Mouse (Mus musculus): ENCODE results near the gene Ttc22. TPM values are rescaled to one million over a fixed set of nuclear protein-coding genes. Genes with fewer than 3 reads are reported as not detected.
A peak's percentile ranks its signal among the peaks of the same experiment; 100 is the strongest.

The Ttc22 gene
- polyA plus RNA-seq, 1 experiment from 2014 or later = 0.61 TPM

GRCm38 (mm10) chr4:106618898-106619297, 3.3 kb upstream of the Ttc22 start:
- no peak overlapping the region for H3K9ac ChIP-seq
- no peak overlapping the region for H3K27ac ChIP-seq
- peaks cover 10% of the 10 kb centered on the region for H3K4me1 ChIP-seq
- H3K36me3 ChIP-seq = no peaks in the 10 kb centered on the region
- H3K4me2 ChIP-seq (replicated peaks) = no peak overlapping the region
- 83% methylated on average over 4 of the region's 4 CpGs for WGBS
- no peak overlapping the region for H3K4me3 ChIP-seq
- no peaks in the 10 kb centered on the region for H3K9me3 ChIP-seq
- ATAC-seq (ENCODE audit: insufficient number of reproducible peaks, insufficient read depth, low FRiP score, low TSS enrichment) = no peak
- H3K27me3 ChIP-seq = peaks cover 38% of the 10 kb centered on the region

GRCm38 (mm10) chr4:106621428-106621827, 804 bp upstream of the Ttc22 start:
- no peak for ATAC-seq (ENCODE audit: insufficient number of reproducible peaks, insufficient read depth, low FRiP score, low TSS enrichment)
- Histone ChIP-seq H3K9ac (no peak overlapping the region), H3K9me3 (no peaks in the 10 kb centered on the region), H3K27ac (no peak overlapping the region), H3K4me1 (peaks cover 10% of the 10 kb centered on the region), H3K27me3 (peaks cover 63% of the 10 kb centered on the region), H3K4me3 (no peak overlapping the region), H3K36me3 (no peaks in the 10 kb centered on the region), H3K4me2 (replicated peaks) (no peak overlapping the region)
- 73% methylated on average over 3 of the region's 3 CpGs for WGBS

DNA sequence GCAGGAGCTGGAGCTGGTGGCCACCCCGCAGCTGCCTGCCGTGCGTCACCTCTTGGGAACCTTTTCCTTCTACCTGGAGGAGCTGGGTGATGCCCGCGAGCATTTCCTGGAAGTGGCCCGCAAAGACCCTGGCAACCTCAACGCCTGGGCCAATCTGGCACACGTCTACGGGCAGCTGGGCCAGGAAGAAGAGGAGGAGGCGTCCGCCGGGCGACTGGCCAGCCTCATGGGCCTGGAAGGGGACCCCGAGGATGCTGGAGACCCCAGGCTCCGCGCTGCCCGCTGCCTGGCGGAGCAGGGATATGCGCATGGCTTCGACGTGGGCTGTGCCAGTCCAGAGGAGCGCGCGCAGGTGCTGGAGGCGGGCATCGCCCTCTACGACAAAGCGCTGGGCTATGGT, 480 bp downstream of the Ttc22 start:
- ATAC-seq (ENCODE audit: insufficient number of reproducible peaks, insufficient read depth, low FRiP score, low TSS enrichment) = no peak
- WGBS = 30% methylated on average over 28 of the region's 28 CpGs
- Histone ChIP-seq H3K36me3 (no peaks in the 10 kb centered on the region), H3K27me3 (peaks cover 69% of the 10 kb centered on the region), H3K9me3 (no peaks in the 10 kb centered on the region), H3K9ac (no peak overlapping the region), H3K27ac (no peak overlapping the region), H3K4me3 (no peak overlapping the region), H3K4me2 (replicated peaks) (no peak overlapping the region), H3K4me1 (no peaks in the 10 kb centered on the region)

GRCm38 (mm10) chr4:106624271-106624670, 2.0 kb downstream of the Ttc22 start:
- Histone ChIP-seq H3K9ac (no peak overlapping the region), H3K9me3 (no peaks in the 10 kb centered on the region), H3K4me1 (no peaks in the 10 kb centered on the region), H3K4me3 (no peak overlapping the region), H3K27me3 (peaks cover 69% of the 10 kb centered on the region), H3K27ac (no peak overlapping the region), H3K4me2 (replicated peaks) (no peak overlapping the region), H3K36me3 (no peaks in the 10 kb centered on the region)
- no peak for ATAC-seq (ENCODE audit: insufficient number of reproducible peaks, insufficient read depth, low FRiP score, low TSS enrichment)
- 86% methylated on average over 10 of the region's 10 CpGs for WGBS

DNA sequence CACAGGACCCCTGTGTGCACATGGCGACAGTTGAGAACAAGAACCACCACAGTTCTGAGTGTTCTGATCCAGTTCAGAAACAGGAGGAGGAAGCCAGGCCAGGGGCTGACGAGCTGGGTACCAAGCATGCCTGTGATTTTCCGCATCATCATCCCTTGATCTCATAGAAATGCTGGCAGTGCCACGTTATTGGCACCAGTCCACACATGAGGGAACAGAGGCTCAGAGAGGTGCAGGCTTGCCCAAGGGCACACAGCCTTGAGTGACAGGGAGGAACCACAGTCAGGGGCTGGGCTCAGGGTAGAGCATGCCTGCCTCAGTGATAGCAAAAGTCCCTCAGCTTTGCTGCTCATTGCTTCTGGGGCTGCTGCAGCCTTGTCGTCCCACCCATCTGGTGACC, 5.6 kb downstream of the Ttc22 start:
- ATAC-seq (ENCODE audit: insufficient number of reproducible peaks, insufficient read depth, low FRiP score, low TSS enrichment) = no peak
- H3K36me3 ChIP-seq = no peaks in the 10 kb centered on the region
- H3K9ac ChIP-seq = no peak overlapping the region
- no peak overlapping the region for H3K4me3 ChIP-seq
- 70% methylated on average over 5 of the region's 5 CpGs for WGBS
- H3K9me3 ChIP-seq = no peaks in the 10 kb centered on the region
- H3K4me1 ChIP-seq = peaks cover 8% of the 10 kb centered on the region
- no peak overlapping the region for H3K27ac ChIP-seq
- H3K4me2 ChIP-seq (replicated peaks) = no peak overlapping the region
- peaks cover 47% of the 10 kb centered on the region for H3K27me3 ChIP-seq

DNA sequence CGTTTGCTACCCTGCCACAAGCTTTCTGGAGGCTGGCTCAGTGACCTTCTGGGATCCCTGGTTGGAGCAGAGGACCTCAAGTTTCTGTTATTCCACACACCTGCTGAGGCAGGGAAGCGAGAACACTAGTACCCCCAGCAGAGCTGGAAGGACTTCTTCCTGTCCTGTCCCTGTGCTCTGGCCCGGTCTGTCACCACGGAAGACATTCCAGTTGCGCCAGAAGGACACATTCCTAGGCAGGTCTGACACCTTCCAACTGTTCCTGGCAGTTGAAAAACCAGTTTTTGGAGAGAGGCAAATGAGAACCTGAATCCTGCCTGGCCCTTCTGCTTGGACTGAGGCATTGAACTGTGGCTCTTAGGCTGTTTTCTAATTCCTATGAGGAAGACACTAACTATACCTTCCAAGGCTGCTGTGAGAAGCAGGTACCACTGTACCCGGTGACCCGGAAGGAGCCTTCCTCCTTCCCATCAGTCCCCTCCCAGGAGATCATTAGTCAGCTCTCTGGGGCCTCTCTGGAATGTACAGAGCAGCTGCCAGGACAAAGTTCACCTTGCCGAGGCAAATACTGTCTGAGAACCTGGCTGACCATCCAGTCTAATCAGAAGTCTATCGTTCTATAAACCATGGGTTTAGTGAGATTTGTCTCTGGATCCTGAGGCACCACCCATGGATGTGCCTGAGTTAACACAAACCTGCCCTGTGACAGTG, 6.6 kb downstream of the Ttc22 start:
- WGBS = 50% methylated on average over 9 of the region's 9 CpGs
- H3K4me2 ChIP-seq (replicated peaks) = no peak overlapping the region
- H3K27ac ChIP-seq = no peak overlapping the region
- H3K27me3 ChIP-seq = peaks cover 37% of the 10 kb centered on the region
- no peak for ATAC-seq (ENCODE audit: insufficient number of reproducible peaks, insufficient read depth, low FRiP score, low TSS enrichment)
- peaks cover 8% of the 10 kb centered on the region for H3K4me1 ChIP-seq
- H3K4me3 ChIP-seq = no peak overlapping the region
- H3K9me3 ChIP-seq = no peaks in the 10 kb centered on the region
- no peak overlapping the region for H3K9ac ChIP-seq
- no peaks in the 10 kb centered on the region for H3K36me3 ChIP-seq

DNA sequence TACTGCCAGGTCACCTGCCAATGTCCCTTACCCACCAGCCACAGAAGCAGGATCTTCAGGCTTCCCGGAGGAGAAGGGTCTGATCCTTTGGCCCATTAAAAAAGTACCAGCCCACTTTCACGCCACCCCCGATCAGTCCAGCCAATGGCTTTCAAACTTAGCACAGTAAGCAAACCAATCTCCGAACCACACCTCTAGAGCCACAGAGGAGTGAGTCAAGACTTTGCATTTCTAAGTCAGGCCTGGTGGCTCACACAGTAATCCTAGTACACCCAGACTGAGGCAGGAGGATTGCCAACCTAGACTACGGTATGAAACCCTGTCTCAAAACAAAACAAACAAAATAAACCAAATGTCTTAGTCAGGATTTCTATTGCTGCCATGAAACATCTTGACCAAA, 7.1 kb downstream of the Ttc22 start:
- ATAC-seq (ENCODE audit: insufficient number of reproducible peaks, insufficient read depth, low FRiP score, low TSS enrichment) = no peak
- H3K9me3 ChIP-seq = no peaks in the 10 kb centered on the region
- H3K4me2 ChIP-seq (replicated peaks) = no peak overlapping the region
- H3K27ac ChIP-seq = no peak overlapping the region
- H3K4me3 ChIP-seq = no peak overlapping the region
- H3K36me3 ChIP-seq = no peaks in the 10 kb centered on the region
- 76% methylated on average over 5 of the region's 5 CpGs for WGBS
- peaks cover 8% of the 10 kb centered on the region for H3K4me1 ChIP-seq
- H3K27me3 ChIP-seq = peaks cover 31% of the 10 kb centered on the region
- no peak overlapping the region for H3K9ac ChIP-seq

DNA sequence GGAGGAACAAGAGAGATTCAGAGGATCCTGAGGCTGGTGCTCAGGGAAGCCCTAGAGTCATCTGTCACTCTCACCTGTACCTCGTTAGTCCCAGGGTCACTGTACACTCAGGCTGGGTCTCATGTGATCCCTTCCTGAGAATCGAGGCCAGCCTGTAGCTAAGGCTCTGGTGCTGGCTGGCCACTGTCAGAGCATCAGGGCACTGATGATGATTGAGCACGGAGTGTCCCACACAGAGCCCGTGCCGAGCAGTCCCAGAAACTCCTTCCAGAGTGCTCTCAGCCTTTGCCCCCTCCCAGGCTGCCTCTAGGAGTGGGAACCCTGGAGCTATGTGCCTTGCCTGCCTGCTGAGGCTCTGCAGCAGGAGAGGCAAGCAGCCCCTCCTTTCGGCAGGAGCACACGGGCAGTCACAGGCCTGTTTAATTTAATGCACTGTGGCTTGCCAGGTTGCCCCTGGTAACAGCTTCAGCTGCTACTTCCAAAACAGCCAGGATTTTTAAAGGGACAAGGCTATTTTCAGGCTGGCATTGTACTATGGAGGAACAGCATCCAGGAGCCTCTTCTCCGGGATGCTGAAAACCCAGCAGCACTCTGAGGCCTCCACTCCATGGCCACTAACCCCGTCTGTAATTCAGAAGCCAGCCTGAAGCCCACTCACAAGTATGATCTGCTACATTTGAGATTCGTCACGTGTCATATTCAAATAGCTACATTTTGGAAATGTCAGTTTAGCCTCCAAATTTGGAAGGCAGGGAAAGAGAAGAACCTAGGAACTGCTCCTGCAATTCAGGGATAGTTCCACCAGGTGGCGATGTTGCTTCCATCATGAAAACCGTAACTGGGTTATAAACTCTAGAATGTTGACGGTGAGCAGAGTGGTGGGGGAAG, 8.3 kb downstream of the Ttc22 start:
- no peaks in the 10 kb centered on the region for H3K9me3 ChIP-seq
- H3K9ac ChIP-seq = no peak overlapping the region
- H3K27me3 ChIP-seq = peaks cover 19% of the 10 kb centered on the region
- peaks cover 8% of the 10 kb centered on the region for H3K4me1 ChIP-seq
- ATAC-seq (ENCODE audit: insufficient number of reproducible peaks, insufficient read depth, low FRiP score, low TSS enrichment) = peak; percentile 49
- no peak overlapping the region for H3K4me2 ChIP-seq (replicated peaks)
- H3K27ac ChIP-seq = 0 out of 2 replicates have a peak overlapping the region, but pooled peaks have one; percentile 7
- H3K36me3 ChIP-seq = no peaks in the 10 kb centered on the region
- 22% methylated on average over 14 of the region's 14 CpGs for WGBS
- no peak overlapping the region for H3K4me3 ChIP-seq

DNA sequence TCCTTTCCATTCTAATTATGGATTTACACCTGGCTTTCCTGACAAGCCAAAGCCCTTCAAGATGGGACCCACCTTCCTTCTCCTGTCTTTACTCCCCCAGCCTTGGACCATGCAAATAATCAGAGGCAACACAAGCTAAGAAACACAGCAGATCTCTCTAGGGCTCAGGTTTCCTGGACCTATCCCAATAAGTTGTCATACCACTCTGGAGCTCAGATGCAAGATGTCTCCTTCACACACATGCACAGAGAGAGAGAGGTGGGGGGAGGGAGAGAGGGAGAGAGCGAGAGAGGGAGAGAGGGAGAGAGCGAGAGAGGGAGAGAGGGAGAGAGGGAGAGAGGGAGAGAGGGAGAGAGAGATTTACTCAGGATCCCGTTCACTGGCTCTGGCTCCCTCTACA, 10.1 kb downstream of the Ttc22 start:
- H3K4me2 ChIP-seq (replicated peaks) = no peak overlapping the region
- peaks cover 6% of the 10 kb centered on the region; the same call in 1 of the 2 replicates for H3K27me3 ChIP-seq
- no peak overlapping the region for H3K27ac ChIP-seq
- no peak overlapping the region for H3K9ac ChIP-seq
- H3K4me3 ChIP-seq = no peak overlapping the region
- WGBS = 62% methylated on average over 1 of the region's 3 CpGs
- H3K4me1 ChIP-seq = peaks cover 8% of the 10 kb centered on the region
- H3K36me3 ChIP-seq = no peaks in the 10 kb centered on the region
- no peaks in the 10 kb centered on the region for H3K9me3 ChIP-seq
- ATAC-seq (ENCODE audit: insufficient number of reproducible peaks, insufficient read depth, low FRiP score, low TSS enrichment) = no peak

GRCm38 (mm10) chr4:106633281-106634085, 11.3 kb downstream of the Ttc22 start:
- Histone ChIP-seq H3K4me2 (replicated peaks) (no peak overlapping the region), H3K27me3 (peaks cover 3% of the 10 kb centered on the region; the same call in 1 of the 2 replicates), H3K9me3 (no peaks in the 10 kb centered on the region), H3K4me3 (no peak overlapping the region), H3K4me1 (peaks cover 8% of the 10 kb centered on the region), H3K9ac (no peak overlapping the region), H3K36me3 (no peaks in the 10 kb centered on the region), H3K27ac (peak overlapping the region; percentile 52; the same call in 1 of the 2 replicates)
- no peak for ATAC-seq (ENCODE audit: insufficient number of reproducible peaks, insufficient read depth, low FRiP score, low TSS enrichment)
- WGBS = 32% methylated on average over 8 of the region's 8 CpGs

GRCm38 (mm10) chr4:106634086-106634479, 11.9 kb downstream of the Ttc22 start:
- H3K27me3 ChIP-seq = peaks cover 3% of the 10 kb centered on the region; the same call in 1 of the 2 replicates
- H3K4me1 ChIP-seq = peaks cover 8% of the 10 kb centered on the region
- ATAC-seq (ENCODE audit: insufficient number of reproducible peaks, insufficient read depth, low FRiP score, low TSS enrichment) = no peak
- H3K36me3 ChIP-seq = no peaks in the 10 kb centered on the region
- WGBS = 65% methylated on average over 9 of the region's 9 CpGs
- H3K9ac ChIP-seq = no peak overlapping the region
- H3K4me3 ChIP-seq = no peak overlapping the region
- H3K9me3 ChIP-seq = no peaks in the 10 kb centered on the region
- H3K4me2 ChIP-seq (replicated peaks) = no peak overlapping the region
- 0 out of 2 replicates have a peak overlapping the region, but pooled peaks have one; percentile 52 for H3K27ac ChIP-seq

Data from embryonic facial prominence, embryonic 12.5 days (tissue).